Mouse (Mus musculus): ENCODE data around the gene Olfr1098. TPM values are rescaled to one million over a fixed set of nuclear protein-coding genes. Genes with fewer than 3 reads are reported as not detected.

The Olfr1098 gene
- total RNA-seq (2021) = not detected
- long read RNA-seq, experiment 1 = 0 reads
- long read RNA-seq, experiment 2 = 0 reads

GRCm38 (mm10) chr2:86924445-86924844 is at the start of gene Olfr1098:
TSS of gene Olfr1098 (minus strand) at chr2:86924545.
- DNase-seq = no peak
- no peak within 1 kb of the TSS for H3K4me3 ChIP-seq
- no peak within 1 kb of the TSS for H3K27ac ChIP-seq
- no peak for TF ChIP-seq CTCF (IDR thresholded peaks at IDR 0.05)
- intact Hi-C loops (cut with DNase I) = no loop called here

GRCm38 (mm10) chr2:86960593-86960992 is 36.2 kb upstream of the Olfr1098 start, which contains the start of gene Olfr1099:
TSS of gene Olfr1099 (minus strand) at chr2:86960693.
- intact Hi-C loops (cut with DNase I) = no loop called here

GRCm38 (mm10) chr2:86926557-86926956 is 2.2 kb upstream of the Olfr1098 start:
- no peak for TF ChIP-seq CTCF (IDR thresholded peaks at IDR 0.05)
- H3K27ac ChIP-seq = no peak overlapping the region
- no peak for DNase-seq
- H3K4me3 ChIP-seq = no peak overlapping the region
- intact Hi-C loops (cut with DNase I) = no loop called here

More at GRCm38 (mm10) chr2:86960593-86960992, 36.2 kb upstream of the Olfr1098 start, which contains the start of gene Olfr1099:
- Histone ChIP-seq H3K4me3 (no peak within 1 kb of the TSS), H3K27ac (no peak within 1 kb of the TSS)
- no peak for DNase-seq
- TF ChIP-seq CTCF (IDR thresholded peaks at IDR 0.05) = no peak

- TF ChIP-seq CTCF (IDR thresholded peaks at IDR 0.05) = no peak
- intact Hi-C loops (cut with DNase I) = no loop called here
- DNase-seq = no peak
- Histone ChIP-seq H3K27ac (no peak overlapping the region), H3K4me3 (no peak overlapping the region)
Observed at GRCm38 (mm10) chr2:86905647-86906046, 18.7 kb downstream of the Olfr1098 start.

GRCm38 (mm10) chr2:86892116-86892515 is 32.2 kb downstream of the Olfr1098 start, which contains the start of gene Olfr1097:
TSS of gene Olfr1097 (minus strand) at chr2:86892216.
- no peak within 1 kb of the TSS for H3K4me3 ChIP-seq
- intact Hi-C loops (cut with DNase I) = no loop called here
- DNase-seq = no peak
- no peak for TF ChIP-seq CTCF (IDR thresholded peaks at IDR 0.05)
- no peak within 1 kb of the TSS for H3K27ac ChIP-seq

GRCm38 (mm10) chr2:86874702-86875101 is 49.6 kb downstream of the Olfr1098 start, which contains the start of gene Gm13723:
TSS of gene Gm13723 (minus strand) at chr2:86874802.
- Histone ChIP-seq H3K27ac (no peak within 1 kb of the TSS), H3K4me3 (no peak within 1 kb of the TSS)
- no peak for TF ChIP-seq CTCF (IDR thresholded peaks at IDR 0.05)
- no peak for DNase-seq
- intact Hi-C loops (cut with DNase I) = no loop called here

Other genes with a start within 250 kb of the Olfr1098 start
- gene Olfr1086, start 244.5 kb downstream of the Olfr1098 start, total RNA-seq (2021) = not detected
- not detected for gene Olfr1087, start 226.2 kb downstream of the Olfr1098 start, total RNA-seq (2021)
- gene Olfr1089, start 190.8 kb downstream of the Olfr1098 start, total RNA-seq (2021) = not detected
- not detected for gene Olfr1090, start 165.6 kb downstream of the Olfr1098 start, total RNA-seq (2021)
- gene Olfr1093, start 142.1 kb downstream of the Olfr1098 start, total RNA-seq (2021) = not detected
- gene Olfr141, start 114.5 kb downstream of the Olfr1098 start, total RNA-seq (2021) = not detected
- not detected for gene Olfr1094, start 99.9 kb downstream of the Olfr1098 start, total RNA-seq (2021)
- gene Olfr1095, start 72.8 kb downstream of the Olfr1098 start, total RNA-seq (2021) = not detected
- gene Gm13723, start 49.7 kb downstream of the Olfr1098 start, total RNA-seq (2021) = not detected
- not detected for gene Olfr1097, start 32.3 kb downstream of the Olfr1098 start, total RNA-seq (2021)
- not detected for gene Olfr1099, start 36.1 kb upstream of the Olfr1098 start, total RNA-seq (2021)
- not detected for gene Olfr1100, start 55.4 kb upstream of the Olfr1098 start, total RNA-seq (2021)
- not detected for gene Olfr1101, start 66.7 kb upstream of the Olfr1098 start, total RNA-seq (2021)
- gene Olfr1102, start 73.9 kb upstream of the Olfr1098 start, total RNA-seq (2021) = not detected
- gene Olfr1104, start 102.5 kb upstream of the Olfr1098 start, total RNA-seq (2021) = not detected
- not detected for gene Olfr1105, start 112.0 kb upstream of the Olfr1098 start, total RNA-seq (2021)
- not detected for gene Olfr1106, start 127.7 kb upstream of the Olfr1098 start, total RNA-seq (2021)
- not detected for gene Olfr1107, start 151.3 kb upstream of the Olfr1098 start, total RNA-seq (2021)
- gene Olfr1109, start 171.5 kb upstream of the Olfr1098 start, total RNA-seq (2021) = not detected
- gene Olfr259, start 190.0 kb upstream of the Olfr1098 start, total RNA-seq (2021) = not detected
- not detected for gene Olfr1110, start 215.8 kb upstream of the Olfr1098 start, total RNA-seq (2021)
- not detected for gene Olfr1111, start 228.1 kb upstream of the Olfr1098 start, total RNA-seq (2021)